Mouse (Mus musculus) spleen, postnatal 0 days (tissue): ENCODE data around the gene Olfr1128. TPM values are rescaled to one million over a fixed set of nuclear protein-coding genes. Genes with fewer than 3 reads are reported as not detected.

ENCODE experiments used
- polyA plus RNA-seq: library from polyadenylated mRNA; unstranded; fragments of >200 nt; fragmentation: Nextera tagmentation; extraction: Ambion mirVana; gene quantifications from 2 replicates; pipeline ENCODE4 v1.2.1, GENCODE M21; 2015

Gene Olfr1128
- polyA plus RNA-seq = not detected in 2 replicates

GRCm38 (mm10) chr2:87545442-87545841 lies at the start of gene Olfr1128:
Gene Olfr1128 (minus strand): TSS chr2:87545542.

GRCm38 (mm10) chr2:87573602-87574001 lies 28.3 kb upstream of the Olfr1128 start, which contains the start of gene Olfr1129:
Gene Olfr1129 (plus strand): TSS chr2:87573902.

DNA sequence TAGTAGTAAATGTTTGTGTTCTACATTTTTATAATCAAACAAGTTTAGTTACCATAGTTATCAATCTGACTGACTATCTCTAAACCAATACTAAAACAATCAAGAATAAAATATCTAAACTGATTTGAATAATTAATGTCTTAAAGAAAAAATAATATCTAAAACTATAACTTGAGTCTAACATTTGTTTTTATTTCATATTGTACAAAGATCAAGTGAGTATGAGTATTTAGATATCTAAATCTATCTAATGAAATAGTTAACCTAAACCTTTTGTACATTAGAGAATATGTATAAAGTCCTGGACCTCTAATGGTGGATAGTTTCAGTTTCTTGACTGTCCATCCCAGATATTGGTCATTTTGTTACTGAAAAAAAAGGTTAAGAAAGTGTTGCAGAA lies 13.8 kb downstream of the Olfr1128 start, which contains the start of gene Olfr153:
Gene Olfr153, plus strand, starts transcription at position 301 of the 400 bp plus-strand sequence.

DNA sequence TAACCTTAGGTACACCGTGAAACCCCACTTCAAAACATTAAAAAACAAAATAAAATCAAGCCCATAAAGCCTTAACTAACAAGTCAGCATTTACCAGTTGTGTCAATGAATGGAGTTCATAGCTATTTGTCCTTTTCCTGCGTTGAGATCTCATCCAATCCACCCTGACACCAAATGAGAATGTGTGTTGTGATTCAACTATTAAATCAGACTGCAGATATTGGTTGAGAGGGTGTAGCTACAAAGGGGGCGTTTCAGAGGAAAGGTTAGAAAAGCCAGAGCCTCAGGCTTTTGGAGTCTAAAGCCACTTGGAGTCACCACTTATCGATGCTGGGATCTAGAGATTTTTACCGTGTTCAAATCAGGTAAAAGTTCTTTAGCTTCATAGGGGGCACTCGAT lies 39.1 kb downstream of the Olfr1128 start, which contains the start of gene Pramel6:
Gene Pramel6, plus strand, starts transcription at position 301 of the 400 bp plus-strand sequence.

DNA sequence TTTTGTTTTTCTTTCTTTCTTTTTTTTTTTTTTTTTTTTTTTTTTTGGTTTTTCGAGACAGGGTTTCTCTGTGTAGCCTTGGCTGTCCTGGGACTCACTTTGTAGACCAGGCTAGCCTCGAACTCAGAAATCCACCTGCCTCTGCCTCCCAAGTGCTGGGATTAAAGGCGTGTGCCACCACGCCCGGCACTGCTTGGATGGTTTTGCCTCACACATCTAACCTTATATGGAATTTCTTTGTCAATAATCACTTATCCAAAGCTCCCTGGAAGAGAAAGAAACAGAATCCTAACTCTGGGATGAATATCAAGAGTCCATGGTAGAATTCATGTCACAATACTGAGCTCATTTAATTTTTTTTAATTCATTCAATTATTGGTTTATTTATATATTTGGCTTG lies 48.3 kb downstream of the Olfr1128 start, which contains the start of gene Pramel7:
Gene Pramel7, minus strand, starts transcription at position 101 of the 400 bp plus-strand sequence.

Other genes starting within 250 kb of the Olfr1128 start
- gene Olfr1118, start 238.0 kb downstream of the Olfr1128 start, polyA plus RNA-seq = not detected in 2 replicates
- gene Olfr1120, start 190.7 kb downstream of the Olfr1128 start, polyA plus RNA-seq = not detected in 2 replicates
- not detected in 2 replicates for gene Olfr1121, start 175.6 kb downstream of the Olfr1128 start, polyA plus RNA-seq
- not detected in 2 replicates for gene Olfr1122, start 159.7 kb downstream of the Olfr1128 start, polyA plus RNA-seq
- gene Olfr1123, start 128.9 kb downstream of the Olfr1128 start, polyA plus RNA-seq = not detected in 2 replicates
- gene Olfr1124, start 115.3 kb downstream of the Olfr1128 start, polyA plus RNA-seq = 0.05 TPM in 1 of 2 replicates, not detected in the other
- not detected in 2 replicates for gene Olfr1126, start 91.6 kb downstream of the Olfr1128 start, polyA plus RNA-seq
- not detected in 2 replicates for gene Pramel7, start 48.4 kb downstream of the Olfr1128 start, polyA plus RNA-seq
- not detected in 2 replicates for gene Pramel6, start 39.0 kb downstream of the Olfr1128 start, polyA plus RNA-seq
- gene Olfr153, start 13.7 kb downstream of the Olfr1128 start, polyA plus RNA-seq = not detected in 2 replicates
- gene Olfr1129, start 28.4 kb upstream of the Olfr1128 start, polyA plus RNA-seq = not detected in 2 replicates
- gene Olfr1130, start 60.7 kb upstream of the Olfr1128 start, polyA plus RNA-seq = not detected in 2 replicates
- not detected in 2 replicates for gene Olfr1131, start 81.6 kb upstream of the Olfr1128 start, polyA plus RNA-seq
- gene Olfr1132, start 92.0 kb upstream of the Olfr1128 start, polyA plus RNA-seq = not detected in 2 replicates
- gene Olfr1133, start 101.8 kb upstream of the Olfr1128 start, polyA plus RNA-seq = not detected in 2 replicates
- not detected in 2 replicates for gene Olfr1134, start 112.9 kb upstream of the Olfr1128 start, polyA plus RNA-seq
- gene Olfr1135, start 128.1 kb upstream of the Olfr1128 start, polyA plus RNA-seq = not detected in 2 replicates
- gene Olfr1136, start 148.4 kb upstream of the Olfr1128 start, polyA plus RNA-seq = not detected in 2 replicates
- not detected in 2 replicates for gene Olfr1137, start 167.6 kb upstream of the Olfr1128 start, polyA plus RNA-seq
- gene Olfr1138, start 194.4 kb upstream of the Olfr1128 start, polyA plus RNA-seq = not detected in 2 replicates
- not detected in 2 replicates for gene Olfr1140, start 198.2 kb upstream of the Olfr1128 start, polyA plus RNA-seq
- not detected in 2 replicates for gene Olfr1141, start 208.4 kb upstream of the Olfr1128 start, polyA plus RNA-seq
- not detected in 2 replicates for gene Olfr152, start 233.9 kb upstream of the Olfr1128 start, polyA plus RNA-seq